Comparison of ENCODE assay signal across 10 mouse cellular contexts in genomic region chr16:38432498-38433425, GRCm38 (mm10). TPM values are rescaled to one million over a fixed set of nuclear protein-coding genes. Genes with fewer than 3 reads are reported as not detected.
A peak's percentile ranks its signal among the peaks of the same experiment; 100 is the strongest.
DNase-seq lines count a peak whose midpoint lies in the region; ATAC-seq and TF ChIP-seq lines count a peak whose summit lies in the region.
"Had no signal": no experiment of that assay in that cellular context is flagged by ENCODE, and none has a peak within 500 bp of the region (broad histone marks: within the 10 kb centered on the region; RNA-seq: fewer than 3 reads in every experiment).

Gene Pla1a, minus strand, starts transcription at chr16:38433145.

- DNase-seq in heart, adult 18-20 months: peak; percentile 53 to 54
- DNase-seq in heart, postnatal 25 days (ENCODE audit: low spot score): no peak
- peak; percentile 46 for DNase-seq in adipocyte (ENCODE audit: low spot score)
- DNase-seq in liver, postnatal 0 days: peak; percentile 26
- no peak for DNase-seq in midbrain, embryonic 10.5 days (ENCODE audit: low spot score)
- no peak for DNase-seq in MN1 (ENCODE audit: low spot score)

- H3K27me3 ChIP-seq in heart, embryonic 13.5 days (replicated peaks): no peaks in the 10 kb centered on the region
- H3K27me3 ChIP-seq in liver, postnatal 0 days (ENCODE audit: insufficient read depth, low read length): no peaks in the 10 kb centered on the region
- H3K27me3 ChIP-seq in midbrain, embryonic 10.5 days (ENCODE audit: low read depth, poor library complexity, severe bottlenecking): no peaks in the 10 kb centered on the region
- H3K27me3 ChIP-seq: forebrain, embryonic 15.5 days; lung, embryonic 15.5 days had no signal

- H3K27ac ChIP-seq in heart, embryonic 13.5 days (replicated peaks): no peak within 1 kb of the TSS
- peak within 1 kb of the TSS; percentile 72 for H3K27ac ChIP-seq in liver, postnatal 0 days (ENCODE audit: low read depth)
- H3K27ac ChIP-seq in midbrain, embryonic 10.5 days (replicated peaks): no peak within 1 kb of the TSS
- H3K27ac ChIP-seq: forebrain, embryonic 15.5 days; lung, embryonic 15.5 days had no signal

- H3K9ac ChIP-seq in heart, embryonic 13.5 days: peak within 1 kb of the TSS; percentile 37; the same call in 1 of the 2 replicates
- peak within 1 kb of the TSS; percentile 54 for H3K9ac ChIP-seq in liver, postnatal 0 days (replicated peaks)
- H3K9ac ChIP-seq: forebrain, embryonic 15.5 days; lung, embryonic 15.5 days had no signal

- WGBS in heart, embryonic 13.5 days: 71% methylated on average over 11 of the region's 11 CpGs
- WGBS in liver, postnatal 0 days (ENCODE audit: insufficient replicate concordance): 41% methylated on average over 11 of the region's 11 CpGs
- WGBS in midbrain, embryonic 10.5 days: 83% methylated on average over 11 of the region's 11 CpGs

- peaks cover 16% of the 10 kb centered on the region for H3K4me1 ChIP-seq in heart, embryonic 13.5 days
- peaks cover 18% of the 10 kb centered on the region for H3K4me1 ChIP-seq in liver, postnatal 0 days (ENCODE audit: insufficient read depth)
- H3K4me1 ChIP-seq in midbrain, embryonic 10.5 days: peaks cover 10% of the 10 kb centered on the region
- H3K4me1 ChIP-seq: forebrain, embryonic 15.5 days; lung, embryonic 15.5 days had no signal

- no peak for ATAC-seq in heart, embryonic 13.5 days (ENCODE audit: extremely low read depth, insufficient number of reproducible peaks, low FRiP score, low TSS enrichment)
- peak; percentile 87 for ATAC-seq in liver, postnatal 0 days
- no peak for ATAC-seq in cerebellum, adult (ENCODE audit: insufficient number of reproducible peaks, low FRiP score, low TSS enrichment)
- ATAC-seq: forebrain, embryonic 15.5 days had no signal

- TF ChIP-seq EP300 in liver, postnatal 0 days (IDR thresholded peaks at IDR 0.05; ENCODE audit: low read depth): peak; percentile 83

- no peaks in the 10 kb centered on the region for H3K36me3 ChIP-seq in heart, embryonic 13.5 days
- no peaks in the 10 kb centered on the region for H3K36me3 ChIP-seq in liver, postnatal 0 days (replicated peaks; ENCODE audit: insufficient read depth, low read length)
- no peaks in the 10 kb centered on the region for H3K36me3 ChIP-seq in midbrain, embryonic 10.5 days
- H3K36me3 ChIP-seq: forebrain, embryonic 15.5 days; lung, embryonic 15.5 days had no signal

- intact Hi-C loops in heart, postnatal 25 days (cut with DNase I): loop anchor here (5.0 kb wide), 1 partner anchor 35 kb away; no protein-coding TSS in a partner anchor

- H3K9me3 ChIP-seq in heart, embryonic 13.5 days: no peaks in the 10 kb centered on the region
- H3K9me3 ChIP-seq in liver, postnatal 0 days (ENCODE audit: low read length): no peaks in the 10 kb centered on the region
- no peaks in the 10 kb centered on the region for H3K9me3 ChIP-seq in midbrain, embryonic 10.5 days (replicated peaks)
- H3K9me3 ChIP-seq: forebrain, embryonic 15.5 days; lung, embryonic 15.5 days had no signal

- no peak within 1 kb of the TSS for H3K4me2 ChIP-seq in heart, embryonic 13.5 days
- peak within 1 kb of the TSS; percentile 61 for H3K4me2 ChIP-seq in liver, postnatal 0 days (ENCODE audit: low read depth, low read length)
- H3K4me2 ChIP-seq: forebrain, embryonic 15.5 days; lung, embryonic 15.5 days had no signal

- no peak for TF ChIP-seq CTCF in liver, postnatal 0 days (IDR thresholded peaks at IDR 0.05; ENCODE audit: low read depth)

- H3K4me3 ChIP-seq in heart, embryonic 13.5 days: no peak within 1 kb of the TSS
- H3K4me3 ChIP-seq in liver, postnatal 0 days (ENCODE audit: low read depth, low read length): peak within 1 kb of the TSS; percentile 33
- H3K4me3 ChIP-seq in midbrain, embryonic 10.5 days: no peak within 1 kb of the TSS
- H3K4me3 ChIP-seq: forebrain, embryonic 15.5 days; lung, embryonic 15.5 days had no signal

RNA-seq across cellular contexts. Expression of gene Pla1a, which starts in this region (rescaled TPM):
- 1 to 10 TPM; 6.2 to 8.7 TPM for total RNA-seq in heart, adult 18-20 months (2021)
- total RNA-seq in heart, postnatal 25 days (2021): 1 to 10 TPM; 6.5 to 8.4 TPM
- 0.37 and 0.69 TPM in 2 replicates for polyA plus RNA-seq in heart, embryonic 13.5 days (2015; fragmentation: Nextera tagmentation; extraction: Ambion mirVana)
- 49.8 and 55.8 TPM in 2 replicates for polyA plus RNA-seq in liver, postnatal 0 days (2015; fragmentation: Nextera tagmentation; extraction: Ambion mirVana)
- 0.07 and 0.11 TPM in 2 replicates for polyA plus RNA-seq in midbrain, embryonic 10.5 days (2016; fragmentation: Nextera tagmentation; extraction: Ambion mirVana)

Comparison
In these comparisons a context has a peak if more than half of its experiments do, and no peak if none do; other contexts are left out.
1. RNA of gene Pla1a (polyA plus RNA-seq): 49.8 to 55.8 TPM in liver, postnatal 0 days; 0.37 to 0.69 TPM in heart, embryonic 13.5 days and 0.07 to 0.11 TPM in midbrain, embryonic 10.5 days; every median in the first group is over 10 times any median in the second.
2. DNase-seq: peak in heart, adult 18-20 months (2 of 2), adipocyte (single experiment) and liver, postnatal 0 days (single experiment); none in heart, postnatal 25 days (single experiment), midbrain, embryonic 10.5 days (single experiment) and MN1 (single experiment).